Mouse (Mus musculus) kidney, adult 2 months (tissue): ENCODE measurements at regions not wholly inside any gene's neighbourhood (a gene's known extent, or its start where the extent isn't known, plus 50 kb on each side); places are given as distances from the start of the nearest gene placed in this dataset.

Source experiments
- DNase-seq: peaks from one replicate; pipeline ENCODE4 v3.0.0; 2021
- H3K27ac ChIP-seq: fragments of 200-500 bp; 2 replicates; pipeline ENCODE4 v1.5.1; 2012; ENCODE audit warnings: low read depth, low read length, control low read depth, inconsistent platforms; ENCODE audit not compliant: insufficient read depth
- H3K27me3 ChIP-seq: fragments of 200-500 bp; replicated peaks from 2 replicates; pipeline ENCODE4 v1.6.1; 2012; ENCODE audit warnings: mild to moderate bottlenecking, moderate library complexity, low read length, inconsistent platforms; ENCODE audit not compliant: control insufficient read depth, insufficient read depth
- H3K36me3 ChIP-seq: fragments of 200-500 bp; 2 replicates; pipeline ENCODE4 v1.6.1; 2012; ENCODE audit warnings: mild to moderate bottlenecking, moderate library complexity, low read length, inconsistent platforms; ENCODE audit not compliant: control insufficient read depth, insufficient read depth
- H3K4me1 ChIP-seq: fragments of 200-500 bp; 2 replicates; pipeline ENCODE4 v1.6.1; 2011; ENCODE audit warnings: low read length; ENCODE audit not compliant: control insufficient read depth, insufficient read depth
- H3K4me3 ChIP-seq: fragments of 200-500 bp; 2 replicates; pipeline ENCODE4 v1.5.1; 2011; ENCODE audit warnings: mild to moderate bottlenecking, low read depth, low read length, control low read depth; ENCODE audit not compliant: insufficient read depth
- CTCF ChIP-seq: fragments of 200-500 bp; conservative IDR thresholded peaks from 2 replicates; pipeline ENCODE4 v1.5.1; 2011; ENCODE audit warnings: low read depth, mild to moderate bottlenecking, control low read depth, low read length, moderate library complexity, mixed read lengths; ENCODE audit not compliant: insufficient read depth, insufficient read length
- POLR2A ChIP-seq: fragments of 200-500 bp; IDR thresholded peaks from one replicate; pipeline ENCODE4 v1.6.1; 2011; ENCODE audit warnings: low read depth, low read length, control low read depth
- WGBS: fragments of 180-500 bp; shearing (Covaris S2); methylation state at CpG from one replicate; pipeline ENCODE4 v1.1.7; 2018; 5-methylcytosine and 5-hydroxymethylcytosine counted together

DNA sequence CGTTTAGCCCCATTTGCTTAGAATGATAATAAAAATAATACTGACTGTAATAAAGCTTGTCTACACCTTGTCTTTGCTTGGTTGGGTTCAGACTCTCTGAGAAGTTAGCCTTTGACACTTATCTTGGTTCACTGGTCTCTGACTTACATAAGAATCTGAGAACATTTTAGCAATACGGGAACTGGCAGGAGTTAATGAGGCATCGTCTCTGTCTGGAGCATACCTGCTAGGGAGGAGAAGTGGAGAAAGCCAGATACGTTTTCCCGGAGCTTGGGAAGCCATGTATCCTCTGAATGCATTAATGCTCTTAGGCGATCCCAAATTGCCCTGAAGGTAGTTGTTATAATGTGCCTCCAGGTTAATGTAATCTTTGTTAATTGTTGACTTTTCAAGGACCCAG lies 152.6 kb upstream of the Map3k1 start:
- H3K4me3 ChIP-seq = no peak overlapping the region
- WGBS = 31% methylated on average over 6 of the region's 6 CpGs
- no peaks in the 10 kb centered on the region for H3K36me3 ChIP-seq
- H3K27ac ChIP-seq = peak overlapping the region; percentile 92
- peaks cover 22% of the 10 kb centered on the region for H3K4me1 ChIP-seq
- H3K27me3 ChIP-seq = no peaks in the 10 kb centered on the region
- peak; percentile 88 for DNase-seq
- TF ChIP-seq POLR2A = no peak
- TF ChIP-seq CTCF = no peak

DNA sequence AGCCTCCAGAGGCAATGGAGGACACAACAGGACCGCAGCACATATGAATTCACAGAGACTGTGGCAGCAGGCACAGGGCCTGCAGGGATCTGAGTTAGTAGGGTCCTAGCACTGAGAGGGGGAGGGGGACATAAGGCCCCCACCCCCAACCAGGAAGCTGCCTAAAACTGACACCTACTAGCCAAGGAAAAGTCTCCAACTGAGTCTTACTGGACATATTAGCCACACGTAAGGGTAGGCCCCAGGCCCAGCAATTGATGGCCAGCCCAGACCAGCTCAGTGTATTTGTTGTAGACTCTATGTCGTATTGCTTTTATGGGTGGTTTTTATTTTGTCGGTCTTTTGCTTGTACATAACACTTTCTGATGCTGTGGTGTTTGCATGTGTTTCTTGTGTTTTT lies 153.4 kb upstream of the Map3k1 start:
- peak overlapping the region; percentile 92 for H3K27ac ChIP-seq
- no peaks in the 10 kb centered on the region for H3K36me3 ChIP-seq
- no peak for DNase-seq
- peaks cover 27% of the 10 kb centered on the region for H3K4me1 ChIP-seq
- H3K27me3 ChIP-seq = no peaks in the 10 kb centered on the region
- TF ChIP-seq CTCF (no peak), POLR2A (no peak)
- no peak overlapping the region for H3K4me3 ChIP-seq
- WGBS = 76% methylated on average over 4 of the region's 4 CpGs

DNA sequence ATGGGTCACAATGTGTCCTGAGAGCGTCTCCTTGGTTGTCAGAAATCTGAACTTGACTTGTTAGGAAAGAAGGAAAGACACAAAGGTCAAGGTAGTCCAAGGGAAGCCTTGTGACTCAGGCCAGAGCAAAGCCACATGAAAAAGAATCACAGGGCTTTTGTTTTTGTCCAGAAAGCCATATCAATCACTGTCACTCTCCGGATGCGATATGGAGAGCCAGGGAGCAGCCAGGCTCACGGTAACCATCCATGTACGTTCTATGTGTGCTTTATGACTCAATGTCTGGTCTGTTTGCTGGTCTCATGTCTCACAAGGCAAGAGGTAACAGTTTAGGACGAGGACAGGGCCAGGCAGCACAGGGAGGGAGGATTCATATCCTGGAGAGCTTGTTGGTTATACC lies 157.3 kb upstream of the Map3k1 start:
- H3K4me1 ChIP-seq = peaks cover 33% of the 10 kb centered on the region
- TF ChIP-seq CTCF (no peak), POLR2A (no peak)
- no peaks in the 10 kb centered on the region for H3K27me3 ChIP-seq
- peak overlapping the region; percentile 91 for H3K27ac ChIP-seq
- 56% methylated on average over 6 of the region's 6 CpGs for WGBS
- DNase-seq = peak; percentile 28
- no peaks in the 10 kb centered on the region for H3K36me3 ChIP-seq
- no peak overlapping the region for H3K4me3 ChIP-seq

DNA sequence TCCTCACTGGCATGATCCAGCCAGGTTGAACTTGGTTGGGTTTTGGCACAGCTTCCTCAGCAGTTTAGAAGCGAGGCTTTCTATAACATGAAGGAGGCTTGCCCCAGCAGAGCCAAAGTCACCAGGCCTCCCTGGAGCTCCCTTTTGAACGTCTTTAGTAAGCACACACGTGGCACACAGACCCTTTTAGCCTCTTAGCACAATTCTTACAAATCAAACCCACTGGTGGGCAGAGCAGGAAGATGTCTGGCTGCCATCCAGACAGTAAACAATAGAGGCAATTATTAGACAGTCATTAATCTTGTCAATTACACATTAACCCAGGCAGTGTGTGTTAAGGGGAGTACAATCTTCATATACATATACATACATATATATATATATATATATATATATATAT lies 157.8 kb upstream of the Map3k1 start:
- Histone ChIP-seq H3K27ac (peak overlapping the region; percentile 91), H3K4me3 (no peak overlapping the region), H3K36me3 (no peaks in the 10 kb centered on the region), H3K4me1 (peaks cover 31% of the 10 kb centered on the region), H3K27me3 (no peaks in the 10 kb centered on the region)
- WGBS = 35% methylated on average over 3 of the region's 3 CpGs
- no peak for TF ChIP-seq CTCF
- DNase-seq = peak; percentile 64

DNA sequence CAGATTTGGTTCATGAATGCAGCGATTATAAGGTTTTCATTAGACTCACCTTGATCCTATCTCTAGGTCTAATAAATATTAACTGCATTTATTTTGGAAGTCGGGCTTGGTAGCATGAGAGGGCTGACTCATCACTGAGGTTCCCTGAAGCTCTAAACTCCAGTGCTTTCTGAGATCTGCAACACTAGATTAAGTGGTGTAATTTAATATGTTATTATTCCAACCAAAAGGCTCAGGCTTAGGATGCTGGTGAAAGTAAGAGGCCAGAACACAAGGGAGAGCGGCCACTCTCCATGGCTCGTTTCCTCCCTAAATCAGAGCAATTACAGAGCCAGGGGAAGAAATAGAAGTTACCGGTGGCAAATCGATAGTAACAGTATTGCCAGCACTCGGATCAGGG lies 159.4 kb upstream of the Map3k1 start:
- no peak for DNase-seq
- Histone ChIP-seq H3K4me3 (no peak overlapping the region; the same call in 1 of the 2 replicates), H3K4me1 (peaks cover 25% of the 10 kb centered on the region), H3K27me3 (no peaks in the 10 kb centered on the region), H3K27ac (peak overlapping the region; percentile 61), H3K36me3 (no peaks in the 10 kb centered on the region)
- TF ChIP-seq CTCF (no peak), POLR2A (no peak)
- WGBS = 36% methylated on average over 7 of the region's 7 CpGs

DNA sequence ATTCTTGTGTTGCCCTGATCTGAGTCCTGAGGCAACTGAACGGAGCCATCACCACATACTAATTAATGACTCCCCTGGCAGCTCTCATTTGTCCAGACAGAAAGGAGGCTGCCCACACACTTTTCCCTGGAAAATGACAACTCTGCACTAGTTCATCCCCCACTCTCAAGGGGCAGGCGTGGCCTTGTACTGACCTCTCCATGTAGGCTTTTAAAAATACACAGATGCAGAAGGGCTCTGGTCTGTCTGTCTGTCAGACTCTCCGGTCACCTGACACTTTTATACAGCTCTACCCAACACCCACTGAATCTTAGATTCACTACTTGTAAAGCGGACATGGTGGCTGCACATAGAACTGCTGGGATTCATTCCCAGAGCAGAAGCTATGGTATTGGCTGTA lies 165.5 kb upstream of the Map3k1 start:
- Histone ChIP-seq H3K27ac (no peak overlapping the region), H3K27me3 (no peaks in the 10 kb centered on the region), H3K4me1 (peaks cover 6% of the 10 kb centered on the region; the same call in 1 of the 2 replicates), H3K4me3 (no peak overlapping the region), H3K36me3 (no peaks in the 10 kb centered on the region)
- DNase-seq = no peak
- 82% methylated on average over 4 of the region's 4 CpGs for WGBS
- TF ChIP-seq POLR2A (no peak), CTCF (no peak)

DNA sequence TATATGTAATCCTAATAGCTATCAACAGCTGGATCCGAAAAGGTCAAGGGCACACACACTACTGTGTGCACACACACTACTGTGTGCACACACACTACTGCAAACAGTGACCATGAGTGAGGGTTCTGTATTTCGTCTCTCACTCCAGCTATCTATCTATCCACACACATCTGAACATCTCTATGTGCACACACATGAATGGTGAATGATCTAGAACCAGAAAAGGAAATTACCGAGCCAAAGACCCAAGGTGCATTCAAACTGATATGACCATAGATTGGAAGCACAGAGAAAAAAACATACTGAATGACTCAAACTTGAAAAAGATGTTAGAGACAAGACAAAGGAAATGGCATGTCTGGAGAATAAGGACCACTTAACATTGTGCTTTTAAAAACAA lies 166.8 kb upstream of the Map3k1 start:
- DNase-seq = no peak
- no peaks in the 10 kb centered on the region for H3K36me3 ChIP-seq
- H3K4me3 ChIP-seq = no peak overlapping the region
- TF ChIP-seq CTCF = no peak
- no peak for TF ChIP-seq POLR2A
- WGBS = 95% methylated on average over 3 of the region's 3 CpGs
- H3K4me1 ChIP-seq = peaks cover 13% of the 10 kb centered on the region; the same call in 1 of the 2 replicates
- no peak overlapping the region for H3K27ac ChIP-seq
- no peaks in the 10 kb centered on the region for H3K27me3 ChIP-seq

DNA sequence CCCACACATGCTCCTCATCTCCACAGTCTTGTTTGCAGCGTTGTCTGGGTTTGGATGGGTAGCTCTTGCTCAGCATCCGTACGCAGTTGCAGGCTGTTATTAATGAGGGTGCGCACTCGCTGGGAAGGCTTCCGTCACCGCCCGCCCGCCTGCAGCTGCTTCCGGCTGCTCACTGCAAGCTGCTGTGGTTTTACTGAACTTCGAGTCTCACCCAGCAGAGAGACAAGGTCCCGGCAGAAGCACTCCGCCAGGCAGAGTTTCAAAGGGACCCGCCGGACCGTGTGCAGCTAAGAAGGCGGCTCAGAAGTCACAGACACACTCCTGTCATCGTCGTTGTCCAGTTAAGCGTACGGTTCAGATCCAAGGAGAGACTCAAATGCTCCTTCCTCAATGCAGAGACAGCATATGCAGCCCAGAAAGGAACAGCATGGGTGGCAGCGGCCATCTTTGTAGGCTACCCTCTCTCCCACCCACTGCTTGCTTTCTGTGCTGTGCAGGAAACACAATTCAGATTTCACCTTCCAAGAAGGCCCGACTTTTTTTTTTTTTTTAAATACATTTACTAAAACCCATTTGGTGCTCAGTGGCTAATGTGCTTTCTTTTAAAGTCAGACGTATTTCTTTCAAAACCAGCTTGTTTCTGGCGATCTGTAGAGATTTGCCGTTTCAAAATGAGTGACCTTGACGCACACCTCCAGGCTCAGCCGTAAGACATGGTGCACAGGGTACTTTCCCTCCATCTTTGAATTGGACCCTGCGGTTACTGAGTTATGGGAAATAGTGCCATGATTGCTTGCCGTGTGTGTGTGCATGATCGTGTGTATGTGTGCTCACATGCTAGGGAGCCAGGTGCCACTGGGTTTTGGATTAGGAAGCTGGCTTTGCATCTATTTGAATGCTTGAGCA lies 169.2 kb upstream of the Map3k1 start:
- TF ChIP-seq CTCF (no peak), POLR2A (no peak)
- Histone ChIP-seq H3K27me3 (no peaks in the 10 kb centered on the region), H3K4me1 (peaks cover 13% of the 10 kb centered on the region; the same call in 1 of the 2 replicates), H3K36me3 (no peaks in the 10 kb centered on the region), H3K4me3 (no peak overlapping the region; the same call in 1 of the 2 replicates), H3K27ac (peak overlapping the region; percentile 92)
- DNase-seq = no peak
- WGBS = 72% methylated on average over 31 of the region's 31 CpGs
